Mouse (Mus musculus): ENCODE results near the gene Sbk1. TPM values are rescaled to one million over a fixed set of nuclear protein-coding genes. Genes with fewer than 3 reads are reported as not detected.

The Sbk1 gene
- polyA plus RNA-seq, 1 experiment from 2014 or later = 111 TPM

DNA sequence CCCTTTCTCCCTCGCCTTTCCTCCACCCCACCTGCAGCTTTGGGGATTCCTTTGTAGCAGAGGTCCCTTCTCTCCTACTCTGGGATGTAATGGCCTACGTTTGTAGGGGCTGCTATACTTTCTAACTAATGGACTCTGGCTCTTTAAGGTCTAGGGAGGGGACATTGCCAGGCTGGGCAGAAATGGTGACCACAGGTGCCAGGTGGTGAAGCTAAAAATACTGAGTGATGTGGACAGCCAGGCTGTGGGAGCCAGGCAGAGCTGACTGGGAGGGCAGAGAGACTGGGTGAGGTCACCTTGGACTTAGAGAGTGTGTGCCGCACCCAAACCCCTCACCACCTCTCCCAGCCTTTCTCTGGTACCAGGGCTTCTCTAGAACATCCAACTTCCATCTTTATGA lies 20.7 kb upstream of the Sbk1 start:
- no peak for DNase-seq (ENCODE audit: low spot score)
- H3K27me3 ChIP-seq (ENCODE audit: control insufficient read depth, insufficient read depth, low read length) = no peaks in the 10 kb centered on the region
- H3K9me3 ChIP-seq (ENCODE audit: control insufficient read depth, low read length) = no peaks in the 10 kb centered on the region
- H3K4me1 ChIP-seq (ENCODE audit: control insufficient read depth, insufficient read depth, low read length) = peaks cover 13% of the 10 kb centered on the region
- no peaks in the 10 kb centered on the region for H3K36me3 ChIP-seq (ENCODE audit: control insufficient read depth, insufficient read depth, low read length)
- 67% methylated on average over 3 of the region's 3 CpGs for WGBS
- no peak for ATAC-seq (ENCODE audit: insufficient number of reproducible peaks, low FRiP score, low TSS enrichment, low read depth)
- no peak overlapping the region for H3K4me2 ChIP-seq (ENCODE audit: low read depth, severe bottlenecking)
- H3K4me3 ChIP-seq (ENCODE audit: low read depth, low read length) = no peak overlapping the region
- H3K9ac ChIP-seq (ENCODE audit: low read length) = no peak overlapping the region
- H3K27ac ChIP-seq (replicated peaks; ENCODE audit: low read depth, low read length) = no peak overlapping the region

DNA sequence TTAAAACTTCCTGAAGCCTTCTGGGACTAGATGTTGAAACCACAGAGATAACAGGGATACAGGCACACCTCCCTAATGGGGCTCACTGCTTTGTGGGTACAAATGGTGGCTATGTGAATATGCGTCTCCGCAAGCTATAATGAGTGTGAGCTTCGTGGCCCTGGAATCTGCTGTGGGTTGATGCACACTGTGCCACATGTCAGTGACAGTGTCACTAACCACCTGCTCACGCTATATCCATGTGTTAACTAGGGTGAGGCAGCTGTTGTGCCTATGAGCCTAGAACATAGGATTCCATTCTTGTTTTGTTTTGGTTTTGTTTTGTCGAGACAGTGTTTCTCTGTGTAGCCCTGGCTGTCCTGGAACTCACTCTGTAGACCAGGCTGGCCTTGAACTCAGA lies 20.2 kb upstream of the Sbk1 start:
- no peak overlapping the region for H3K27ac ChIP-seq (replicated peaks; ENCODE audit: low read depth, low read length)
- H3K27me3 ChIP-seq (ENCODE audit: control insufficient read depth, insufficient read depth, low read length) = no peaks in the 10 kb centered on the region
- H3K4me1 ChIP-seq (ENCODE audit: control insufficient read depth, insufficient read depth, low read length) = peaks cover 13% of the 10 kb centered on the region
- H3K36me3 ChIP-seq (ENCODE audit: control insufficient read depth, insufficient read depth, low read length) = no peaks in the 10 kb centered on the region
- H3K4me2 ChIP-seq (ENCODE audit: low read depth, severe bottlenecking) = no peak overlapping the region
- H3K9me3 ChIP-seq (ENCODE audit: control insufficient read depth, low read length) = no peaks in the 10 kb centered on the region
- no peak overlapping the region for H3K9ac ChIP-seq (ENCODE audit: low read length)
- ATAC-seq (ENCODE audit: insufficient number of reproducible peaks, low FRiP score, low TSS enrichment, low read depth) (no peak), DNase-seq (ENCODE audit: low spot score) (no peak)
- 79% methylated on average over 5 of the region's 5 CpGs for WGBS
- H3K4me3 ChIP-seq (ENCODE audit: low read depth, low read length) = no peak overlapping the region

DNA sequence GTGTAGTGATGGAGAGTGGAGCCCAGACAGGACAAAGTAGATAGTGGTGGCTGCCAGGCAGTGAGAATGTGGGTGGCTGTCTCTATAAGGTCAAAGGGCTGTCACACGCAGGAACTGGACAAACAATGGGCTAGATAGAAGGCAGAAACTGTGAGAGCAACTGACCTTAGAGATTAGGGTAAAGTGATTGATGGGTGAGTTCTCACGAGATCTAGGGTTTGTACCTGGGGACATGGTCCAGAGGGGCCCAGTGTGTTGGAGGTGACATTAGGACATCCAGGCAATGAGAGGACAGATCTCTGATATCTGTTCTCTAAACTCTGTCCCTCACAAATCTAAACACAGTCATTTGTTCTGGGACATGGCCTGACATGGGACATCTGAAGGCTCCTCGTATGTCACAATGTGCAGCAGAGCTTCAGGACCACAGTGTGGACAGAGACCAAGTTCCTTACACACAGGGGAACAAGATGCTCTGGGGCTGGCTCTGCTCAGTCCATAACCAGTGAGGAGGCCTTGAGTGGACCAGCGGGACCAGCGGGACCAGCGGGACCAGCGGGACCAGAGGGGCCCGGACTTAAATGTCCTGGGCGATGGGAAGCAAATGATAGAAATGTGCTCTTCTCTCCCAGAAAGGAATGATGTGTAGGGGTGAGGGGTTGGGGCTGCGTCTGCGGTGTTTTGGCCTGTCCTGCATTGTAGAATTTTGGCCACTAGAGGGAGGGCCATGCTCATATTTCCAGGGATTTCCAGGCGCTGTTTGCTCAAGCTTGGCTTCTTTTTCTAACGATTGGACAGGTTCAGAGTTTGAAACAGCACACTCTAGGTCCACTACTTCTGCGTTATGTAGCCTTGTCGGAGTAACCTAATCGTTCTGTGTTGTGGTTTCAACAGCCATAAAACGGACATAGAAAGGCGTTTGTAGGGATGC lies 11.9 kb upstream of the Sbk1 start:
- H3K27me3 ChIP-seq (ENCODE audit: control insufficient read depth, insufficient read depth, low read length) = no peaks in the 10 kb centered on the region
- H3K9ac ChIP-seq (ENCODE audit: low read length) = no peak overlapping the region
- no peak overlapping the region for H3K27ac ChIP-seq (replicated peaks; ENCODE audit: low read depth, low read length)
- 0 out of 2 replicates have a peak, but pooled peaks cover 3% of the 10 kb centered on the region for H3K4me1 ChIP-seq (ENCODE audit: control insufficient read depth, insufficient read depth, low read length)
- H3K4me2 ChIP-seq (ENCODE audit: low read depth, severe bottlenecking) = no peak overlapping the region
- no peaks in the 10 kb centered on the region for H3K36me3 ChIP-seq (ENCODE audit: control insufficient read depth, insufficient read depth, low read length)
- DNase-seq (ENCODE audit: low spot score) (peak; percentile 83), ATAC-seq (ENCODE audit: insufficient number of reproducible peaks, low FRiP score, low TSS enrichment, low read depth) (0 out of 2 replicates have a peak, but pooled peaks have one; percentile 40)
- WGBS = 15% methylated on average over 18 of the region's 18 CpGs
- no peaks in the 10 kb centered on the region for H3K9me3 ChIP-seq (ENCODE audit: control insufficient read depth, low read length)
- H3K4me3 ChIP-seq (ENCODE audit: low read depth, low read length) = no peak overlapping the region

DNA sequence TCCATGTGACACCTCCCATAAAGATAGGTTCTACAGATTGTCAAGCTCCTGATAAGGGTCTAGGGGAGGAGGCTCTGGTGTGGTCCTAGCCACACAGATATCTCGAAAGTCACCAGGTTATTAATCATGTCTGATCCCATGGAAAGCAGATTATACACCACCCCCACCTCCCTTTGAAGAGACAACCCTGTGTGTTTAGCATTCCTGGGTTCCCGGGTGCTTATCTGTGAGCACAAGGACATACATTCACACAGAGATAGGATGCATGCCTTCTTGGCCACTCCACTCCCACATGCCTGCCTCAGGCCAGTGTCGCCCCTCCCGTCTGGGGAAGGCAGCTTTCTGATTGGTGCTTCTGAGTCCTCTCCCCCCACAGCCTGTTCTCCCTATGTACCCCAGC lies 10.6 kb upstream of the Sbk1 start:
- Histone ChIP-seq H3K36me3 (ENCODE audit: control insufficient read depth, insufficient read depth, low read length) (no peaks in the 10 kb centered on the region), H3K4me1 (ENCODE audit: control insufficient read depth, insufficient read depth, low read length) (peaks cover 12% of the 10 kb centered on the region), H3K4me3 (ENCODE audit: low read depth, low read length) (no peak overlapping the region), H3K4me2 (ENCODE audit: low read depth, severe bottlenecking) (no peak overlapping the region), H3K27ac (replicated peaks; ENCODE audit: low read depth, low read length) (no peak overlapping the region), H3K9me3 (ENCODE audit: control insufficient read depth, low read length) (no peaks in the 10 kb centered on the region), H3K27me3 (ENCODE audit: control insufficient read depth, insufficient read depth, low read length) (no peaks in the 10 kb centered on the region), H3K9ac (ENCODE audit: low read length) (no peak overlapping the region)
- no peak for DNase-seq (ENCODE audit: low spot score)
- WGBS = 75% methylated on average over 4 of the region's 4 CpGs
- no peak for ATAC-seq (ENCODE audit: insufficient number of reproducible peaks, low FRiP score, low TSS enrichment, low read depth)

DNA sequence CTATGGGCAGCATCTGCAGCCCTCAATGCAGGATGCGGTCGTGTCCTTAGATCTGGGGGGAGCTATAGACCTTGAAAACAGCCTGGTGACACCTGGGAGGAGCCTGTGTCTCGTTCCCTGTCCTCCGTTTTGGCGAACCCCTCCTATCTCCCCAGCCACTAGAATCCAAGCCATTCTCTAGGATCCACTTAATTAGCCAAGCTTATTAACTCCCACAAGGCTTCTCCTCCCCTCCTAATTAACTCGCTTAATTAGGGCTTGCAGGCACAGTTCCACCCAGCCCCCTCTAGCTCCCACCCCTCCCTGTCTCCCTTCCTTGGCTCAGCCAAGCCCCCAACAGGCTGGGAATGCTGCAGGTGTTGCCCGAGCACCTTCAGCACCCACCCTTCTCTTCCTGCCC lies 8.5 kb upstream of the Sbk1 start:
- H3K9me3 ChIP-seq (ENCODE audit: control insufficient read depth, low read length) = no peaks in the 10 kb centered on the region
- DNase-seq (ENCODE audit: low spot score) (no peak), ATAC-seq (ENCODE audit: insufficient number of reproducible peaks, low FRiP score, low TSS enrichment, low read depth) (no peak)
- no peak overlapping the region for H3K9ac ChIP-seq (ENCODE audit: low read length)
- H3K27ac ChIP-seq (replicated peaks; ENCODE audit: low read depth, low read length) = no peak overlapping the region
- H3K4me1 ChIP-seq (ENCODE audit: control insufficient read depth, insufficient read depth, low read length) = peaks cover 13% of the 10 kb centered on the region
- no peaks in the 10 kb centered on the region for H3K36me3 ChIP-seq (ENCODE audit: control insufficient read depth, insufficient read depth, low read length)
- WGBS = 21% methylated on average over 7 of the region's 7 CpGs
- H3K4me3 ChIP-seq (ENCODE audit: low read depth, low read length) = no peak overlapping the region
- no peaks in the 10 kb centered on the region for H3K27me3 ChIP-seq (ENCODE audit: control insufficient read depth, insufficient read depth, low read length)
- no peak overlapping the region for H3K4me2 ChIP-seq (ENCODE audit: low read depth, severe bottlenecking)

DNA sequence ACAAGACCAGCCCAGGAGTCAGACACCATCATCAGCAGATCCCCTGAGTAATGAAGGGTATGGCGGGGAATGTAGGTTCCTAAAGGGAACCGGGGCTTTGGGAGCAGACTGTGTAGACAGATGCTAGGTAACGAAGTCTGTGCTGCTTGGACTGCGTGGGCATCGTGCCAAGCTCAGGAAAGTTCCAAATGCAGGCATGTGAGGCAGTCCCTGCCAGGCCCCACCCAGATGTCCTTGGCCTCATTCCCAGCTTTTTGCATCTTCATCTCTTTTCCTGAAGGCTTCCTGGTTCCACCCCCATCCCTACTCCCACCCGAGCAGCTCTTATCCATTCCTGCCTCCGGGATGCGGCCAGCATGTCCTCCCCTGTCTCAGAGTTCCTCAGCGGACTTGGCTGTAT lies 6.5 kb upstream of the Sbk1 start:
- no peak overlapping the region for H3K4me3 ChIP-seq (ENCODE audit: low read depth, low read length)
- H3K27ac ChIP-seq (replicated peaks; ENCODE audit: low read depth, low read length) = no peak overlapping the region
- H3K9me3 ChIP-seq (ENCODE audit: control insufficient read depth, low read length) = no peaks in the 10 kb centered on the region
- no peak overlapping the region for H3K9ac ChIP-seq (ENCODE audit: low read length)
- no peaks in the 10 kb centered on the region for H3K36me3 ChIP-seq (ENCODE audit: control insufficient read depth, insufficient read depth, low read length)
- H3K27me3 ChIP-seq (ENCODE audit: control insufficient read depth, insufficient read depth, low read length) = no peaks in the 10 kb centered on the region
- H3K4me2 ChIP-seq (ENCODE audit: low read depth, severe bottlenecking) = no peak overlapping the region
- ATAC-seq (ENCODE audit: insufficient number of reproducible peaks, low FRiP score, low TSS enrichment, low read depth) (no peak), DNase-seq (ENCODE audit: low spot score) (no peak)
- 71% methylated on average over 9 of the region's 9 CpGs for WGBS
- peaks cover 14% of the 10 kb centered on the region for H3K4me1 ChIP-seq (ENCODE audit: control insufficient read depth, insufficient read depth, low read length)

DNA sequence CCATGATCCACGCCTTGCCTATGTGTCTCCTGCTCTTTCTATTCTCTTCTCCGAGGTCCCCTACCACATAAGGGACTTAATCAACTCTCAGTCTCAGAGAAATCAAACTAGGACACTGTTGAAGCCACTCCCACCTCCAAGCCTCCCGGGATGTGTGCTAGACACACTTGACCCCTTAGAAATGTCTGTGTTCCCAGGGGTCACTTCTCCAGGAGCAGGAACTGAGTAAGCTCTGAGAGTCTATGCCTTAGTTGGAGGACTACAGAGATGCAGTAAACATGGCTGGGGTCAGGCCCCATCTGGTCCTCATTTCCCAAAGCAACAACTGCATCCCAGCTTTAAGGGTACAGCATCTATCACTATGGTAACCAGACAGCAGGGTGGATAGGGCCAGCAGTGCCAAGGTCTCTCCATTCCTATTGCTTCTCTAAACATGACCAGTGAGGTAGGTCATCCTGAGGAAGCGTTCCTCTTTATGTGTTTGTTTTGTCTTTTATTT lies 6.0 kb upstream of the Sbk1 start:
- peak; percentile 61 for DNase-seq (ENCODE audit: low spot score)
- H3K4me2 ChIP-seq (ENCODE audit: low read depth, severe bottlenecking) = no peak overlapping the region
- peak; percentile 18; the same call in 1 of the 2 replicates for ATAC-seq (ENCODE audit: insufficient number of reproducible peaks, low FRiP score, low TSS enrichment, low read depth)
- no peaks in the 10 kb centered on the region for H3K36me3 ChIP-seq (ENCODE audit: control insufficient read depth, insufficient read depth, low read length)
- H3K4me3 ChIP-seq (ENCODE audit: low read depth, low read length) = no peak overlapping the region
- no peak overlapping the region for H3K27ac ChIP-seq (replicated peaks; ENCODE audit: low read depth, low read length)
- WGBS = 54% methylated on average over 4 of the region's 4 CpGs
- no peaks in the 10 kb centered on the region for H3K27me3 ChIP-seq (ENCODE audit: control insufficient read depth, insufficient read depth, low read length)
- H3K9ac ChIP-seq (ENCODE audit: low read length) = no peak overlapping the region
- peaks cover 19% of the 10 kb centered on the region for H3K4me1 ChIP-seq (ENCODE audit: control insufficient read depth, insufficient read depth, low read length)
- H3K9me3 ChIP-seq (ENCODE audit: control insufficient read depth, low read length) = no peaks in the 10 kb centered on the region

DNA sequence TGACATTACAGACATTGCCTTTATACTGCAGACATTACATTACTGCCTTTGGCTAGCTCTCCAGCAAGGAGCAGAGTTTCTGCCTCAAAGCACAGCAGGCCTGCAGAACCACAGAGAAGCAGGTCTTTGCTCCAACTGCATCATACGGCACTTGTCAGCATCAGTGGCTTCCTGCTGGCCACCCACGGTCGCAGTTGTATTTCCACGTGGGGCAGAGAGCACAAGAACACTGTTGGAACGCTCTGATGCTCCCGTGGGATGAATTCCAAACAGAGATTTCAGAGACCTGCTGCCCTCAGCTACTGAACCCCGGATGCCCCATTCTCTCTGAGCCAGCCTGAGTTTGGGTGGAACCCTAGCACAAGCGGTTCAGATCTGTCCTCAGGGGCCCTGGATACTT lies 4.8 kb upstream of the Sbk1 start:
- ATAC-seq (ENCODE audit: insufficient number of reproducible peaks, low FRiP score, low TSS enrichment, low read depth) = no peak
- Histone ChIP-seq H3K4me1 (ENCODE audit: control insufficient read depth, insufficient read depth, low read length) (peaks cover 20% of the 10 kb centered on the region), H3K9me3 (ENCODE audit: control insufficient read depth, low read length) (no peaks in the 10 kb centered on the region), H3K4me3 (ENCODE audit: low read depth, low read length) (no peak overlapping the region), H3K4me2 (ENCODE audit: low read depth, severe bottlenecking) (no peak overlapping the region), H3K27ac (replicated peaks; ENCODE audit: low read depth, low read length) (no peak overlapping the region), H3K27me3 (ENCODE audit: control insufficient read depth, insufficient read depth, low read length) (no peaks in the 10 kb centered on the region), H3K36me3 (ENCODE audit: control insufficient read depth, insufficient read depth, low read length) (no peaks in the 10 kb centered on the region), H3K9ac (ENCODE audit: low read length) (no peak overlapping the region)
- no peak for DNase-seq (ENCODE audit: low spot score)
- 77% methylated on average over 8 of the region's 8 CpGs for WGBS

Measured in limb, embryonic 11.5 days (tissue).